Mouse (Mus musculus): ENCODE measurements around the gene Camta1.

- no peak for TF ChIP-seq CTCF (IDR thresholded peaks at IDR 0.05; ENCODE audit: low read depth, low read length)
- no peak for TF ChIP-seq POLR2A (IDR thresholded peaks at IDR 0.05; ENCODE audit: extremely low read depth, insufficient read depth, low read length)
These were observed 292.8 kb downstream of the Camta1 start for GRCm38 (mm10) chr4:151568887-151569286.

Measured in liver, adult 2 months (tissue).